Mouse (Mus musculus) intestine, embryonic 14.5 days (tissue): ENCODE results near the gene Nab2. TPM values are rescaled to one million over a fixed set of nuclear protein-coding genes. Genes with fewer than 3 reads are reported as not detected.
A peak's percentile ranks its signal among the peaks of the same experiment; 100 is the strongest.

Experiments
- ATAC-seq: fragments of 200-750 bp; cut with Nextera tagmentation; replicated peaks from 2 replicates; pipeline ENCODE4 v1.8.0; 2017; ENCODE audit warnings: low read depth, moderate number of reproducible peaks, moderate TSS enrichment, moderate library complexity; ENCODE audit not compliant: low FRiP score, low TSS enrichment
- DNase-seq: peaks from one replicate; pipeline ENCODE4 v3.0.0-alpha.2; 2018; ENCODE audit warnings: low spot score
- H3K27ac ChIP-seq: fragments of 300-500 bp; sonication (generic); 2 replicates; pipeline ENCODE4 v1.5.1; 2014; ENCODE audit warnings: low read depth, mild to moderate bottlenecking, control low read depth
- H3K27me3 ChIP-seq: fragments of 300-500 bp; sonication (generic); replicated peaks from 2 replicates; pipeline ENCODE4 v1.6.1; 2014; ENCODE audit warnings: low read length, control low read depth; ENCODE audit not compliant: control insufficient read depth, insufficient read depth
- H3K36me3 ChIP-seq: fragments of 300-500 bp; sonication (generic); 2 replicates; pipeline ENCODE4 v1.6.1; 2014; ENCODE audit warnings: low read length, control low read depth; ENCODE audit not compliant: control insufficient read depth, insufficient read depth
- H3K4me1 ChIP-seq: fragments of 300-500 bp; sonication (generic); replicated peaks from 2 replicates; pipeline ENCODE4 v1.6.1; 2014; ENCODE audit warnings: low read length, control low read depth, mixed read lengths; ENCODE audit not compliant: control insufficient read depth, insufficient read depth
- H3K4me2 ChIP-seq: fragments of 300-500 bp; sonication (generic); 2 replicates; pipeline ENCODE4 v1.6.1; 2014; ENCODE audit warnings: low read length
- H3K4me3 ChIP-seq: fragments of 300-500 bp; sonication (generic); 2 replicates; pipeline ENCODE4 v1.5.1; 2014; ENCODE audit warnings: low read depth, low read length, control low read depth, mixed read lengths
- H3K9ac ChIP-seq: fragments of 300-500 bp; sonication (generic); 2 replicates; pipeline ENCODE4 v1.6.1; 2014; ENCODE audit warnings: mild to moderate bottlenecking, low read length
- H3K9me3 ChIP-seq: fragments of 300-500 bp; sonication (generic); 2 replicates; pipeline ENCODE4 v1.6.1; 2016; ENCODE audit warnings: low read length, control low read depth; ENCODE audit not compliant: control insufficient read depth
- WGBS: fragments of 180-500 bp; shearing (Covaris S2); extraction: QIAGEN DNeasy Blood & Tissue Kit; methylation state at CpG from one replicate; pipeline ENCODE4 v1.1.7; 2014; 5-methylcytosine and 5-hydroxymethylcytosine counted together
- polyA plus RNA-seq: library from polyadenylated mRNA; unstranded; fragments of >200 nt; fragmentation: Nextera tagmentation; extraction: Ambion mirVana; gene quantifications from 2 replicates; pipeline ENCODE4 v1.2.1, GENCODE M21; 2014

Gene Nab2
- polyA plus RNA-seq, 1 experiment from 2014 or later, result 7.5 TPM

- peak overlapping the region; percentile 84 for H3K4me2 ChIP-seq
- ATAC-seq (peak; percentile 92), DNase-seq (peak; percentile 92)
- 0 out of 2 replicates have a peak, but pooled peaks cover 3% of the 10 kb centered on the region for H3K4me1 ChIP-seq
- WGBS, result 1% methylated on average over 66 of the region's 71 CpGs
- no peaks in the 10 kb centered on the region for H3K36me3 ChIP-seq
- H3K27ac ChIP-seq, result peak overlapping the region; percentile 62
- peak overlapping the region; percentile 60 for H3K9ac ChIP-seq
- no peaks in the 10 kb centered on the region for H3K27me3 ChIP-seq
- no peaks in the 10 kb centered on the region for H3K9me3 ChIP-seq
- peak overlapping the region; percentile 59 for H3K4me3 ChIP-seq
These were observed 8.6 kb upstream of the Nab2 start for GRCm38 (mm10) chr10:127676691-127677548.

GRCm38 (mm10) chr10:127675859-127676398, 7.6 kb upstream of the Nab2 start:
- H3K27ac ChIP-seq, result peak overlapping the region; percentile 62
- H3K36me3 ChIP-seq, result no peaks in the 10 kb centered on the region
- peak overlapping the region; percentile 31; the same call in 1 of the 2 replicates for H3K9ac ChIP-seq
- 0 out of 2 replicates have a peak, but pooled peaks cover 3% of the 10 kb centered on the region for H3K4me1 ChIP-seq
- H3K4me2 ChIP-seq, result peak overlapping the region; percentile 64
- no peaks in the 10 kb centered on the region for H3K9me3 ChIP-seq
- H3K27me3 ChIP-seq, result no peaks in the 10 kb centered on the region
- 50% methylated on average over 5 of the region's 5 CpGs for WGBS
- DNase-seq, result no peak
- peak overlapping the region; percentile 59 for H3K4me3 ChIP-seq
- no peak for ATAC-seq

DNA sequence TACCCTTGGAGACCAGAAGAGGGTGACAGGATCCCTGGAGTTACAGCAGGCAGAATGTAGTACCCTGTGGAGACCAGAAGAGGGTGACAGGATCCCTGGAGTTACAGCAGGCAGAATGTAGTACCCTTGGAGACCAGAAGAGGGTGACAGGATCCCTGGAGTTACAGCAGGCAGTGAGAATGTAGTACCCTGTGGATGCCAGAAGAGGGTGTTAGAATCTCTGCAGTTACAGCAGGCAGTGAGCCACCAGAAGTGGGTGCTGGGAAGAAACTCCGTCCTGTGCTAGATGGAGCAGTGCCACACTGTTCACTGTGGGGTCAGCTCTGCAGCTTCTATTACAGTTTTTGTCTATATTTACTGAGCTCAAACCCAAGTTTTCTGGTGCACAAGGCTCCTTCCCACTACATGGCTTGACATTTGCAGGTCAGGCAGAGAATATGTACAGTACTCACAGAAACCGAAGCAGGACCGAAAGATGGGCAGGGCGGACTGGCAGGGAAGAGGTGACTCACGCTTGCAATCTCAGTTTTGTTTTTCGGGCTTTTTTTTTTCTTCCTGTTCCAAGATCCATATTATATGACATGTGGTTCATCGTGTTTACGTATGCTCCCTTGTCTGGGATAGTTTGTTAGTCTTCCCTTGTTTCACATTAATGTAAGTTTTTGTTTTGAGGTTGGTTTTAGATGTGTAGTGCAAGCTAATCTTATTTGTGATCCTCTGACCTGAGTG, 6.6 kb upstream of the Nab2 start:
- DNase-seq, result peak; percentile 69

GRCm38 (mm10) chr10:127674046-127674655, 5.8 kb upstream of the Nab2 start:
- 92% methylated on average over 6 of the region's 6 CpGs for WGBS

More for the DNA sequence above, 6.6 kb upstream of the Nab2 start:
- no peaks in the 10 kb centered on the region for H3K27me3 ChIP-seq
- ATAC-seq, result no peak
- WGBS, result 88% methylated on average over 8 of the region's 8 CpGs
- no peaks in the 10 kb centered on the region for H3K9me3 ChIP-seq
- H3K27ac ChIP-seq, result no peak overlapping the region
- H3K9ac ChIP-seq, result no peak overlapping the region
- no peak overlapping the region for H3K4me2 ChIP-seq
- H3K4me1 ChIP-seq, result 0 out of 2 replicates have a peak, but pooled peaks cover 3% of the 10 kb centered on the region
- H3K36me3 ChIP-seq, result no peaks in the 10 kb centered on the region
- H3K4me3 ChIP-seq, result no peak overlapping the region

DNA sequence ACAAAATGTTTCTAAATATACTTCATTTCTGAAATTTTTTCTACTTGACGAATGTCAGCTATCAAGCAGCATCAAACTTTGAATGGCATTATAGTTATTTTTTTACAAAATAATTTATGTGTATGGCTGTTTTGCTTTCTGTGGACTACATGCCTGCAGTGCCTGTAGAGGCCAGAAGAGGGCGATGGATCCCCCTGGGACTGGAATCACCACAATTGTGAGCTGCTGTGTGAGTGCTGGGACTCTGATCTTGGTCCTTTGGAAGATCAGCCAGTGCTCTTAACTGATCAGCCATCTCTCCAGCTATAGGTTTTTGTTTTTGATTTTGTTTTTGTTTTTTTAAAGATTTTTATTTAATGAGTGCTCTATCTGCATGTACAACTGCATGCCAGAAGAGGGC, 2.9 kb upstream of the Nab2 start:
- no peak for DNase-seq

More at GRCm38 (mm10) chr10:127674046-127674655, 5.8 kb upstream of the Nab2 start:
- Histone ChIP-seq H3K9me3 (no peaks in the 10 kb centered on the region), H3K27me3 (no peaks in the 10 kb centered on the region), H3K9ac (no peak overlapping the region), H3K4me3 (no peak overlapping the region), H3K27ac (no peak overlapping the region), H3K36me3 (no peaks in the 10 kb centered on the region), H3K4me1 (peaks cover 7% of the 10 kb centered on the region; the same call in 1 of the 2 replicates), H3K4me2 (no peak overlapping the region)
- DNase-seq (no peak), ATAC-seq (no peak)

GRCm38 (mm10) chr10:127670185-127670584, 1.8 kb upstream of the Nab2 start:
- H3K9ac ChIP-seq, result no peak overlapping the region
- DNase-seq, result no peak
- no peak for ATAC-seq
- peaks cover 34% of the 10 kb centered on the region for H3K4me1 ChIP-seq
- H3K36me3 ChIP-seq, result no peaks in the 10 kb centered on the region
- no peak overlapping the region for H3K4me2 ChIP-seq
- H3K4me3 ChIP-seq, result no peak overlapping the region
- H3K27ac ChIP-seq, result no peak overlapping the region
- H3K27me3 ChIP-seq, result 0 out of 2 replicates have a peak, but pooled peaks cover 4% of the 10 kb centered on the region
- WGBS, result 89% methylated on average over 2 of the region's 2 CpGs
- no peaks in the 10 kb centered on the region for H3K9me3 ChIP-seq

More for the DNA sequence above, 2.9 kb upstream of the Nab2 start:
- H3K4me3 ChIP-seq, result no peak overlapping the region
- ATAC-seq, result no peak
- no peak overlapping the region for H3K9ac ChIP-seq
- no peaks in the 10 kb centered on the region for H3K9me3 ChIP-seq
- no peak overlapping the region for H3K27ac ChIP-seq
- H3K36me3 ChIP-seq, result no peaks in the 10 kb centered on the region
- H3K4me2 ChIP-seq, result no peak overlapping the region
- no peaks in the 10 kb centered on the region for H3K27me3 ChIP-seq
- H3K4me1 ChIP-seq, result peaks cover 28% of the 10 kb centered on the region
- WGBS, result 35% methylated on average over 2 of the region's 2 CpGs

- Histone ChIP-seq H3K9me3 (no peaks in the 10 kb centered on the region), H3K9ac (peak overlapping the region; percentile 27), H3K4me1 (peaks cover 44% of the 10 kb centered on the region), H3K4me3 (no peak overlapping the region; the same call in 1 of the 2 replicates), H3K36me3 (peaks cover 6% of the 10 kb centered on the region; the same call in 1 of the 2 replicates), H3K27me3 (peaks cover 4% of the 10 kb centered on the region; the same call in 1 of the 2 replicates), H3K27ac (peak overlapping the region; percentile 93), H3K4me2 (peak overlapping the region; percentile 85)
- DNase-seq (peak; percentile 67), ATAC-seq (no peak)
- 11% methylated on average over 7 of the region's 7 CpGs for WGBS
These were observed 802 bp upstream of the Nab2 start for GRCm38 (mm10) chr10:127669170-127669569.
